Mouse (Mus musculus): ENCODE data around the gene Scpep1. TPM values are rescaled to one million over a fixed set of nuclear protein-coding genes. Genes with fewer than 3 reads are reported as not detected.

Gene Scpep1
- polyA plus RNA-seq, 1 experiment from 2014 or later = 57.7 TPM

DNA sequence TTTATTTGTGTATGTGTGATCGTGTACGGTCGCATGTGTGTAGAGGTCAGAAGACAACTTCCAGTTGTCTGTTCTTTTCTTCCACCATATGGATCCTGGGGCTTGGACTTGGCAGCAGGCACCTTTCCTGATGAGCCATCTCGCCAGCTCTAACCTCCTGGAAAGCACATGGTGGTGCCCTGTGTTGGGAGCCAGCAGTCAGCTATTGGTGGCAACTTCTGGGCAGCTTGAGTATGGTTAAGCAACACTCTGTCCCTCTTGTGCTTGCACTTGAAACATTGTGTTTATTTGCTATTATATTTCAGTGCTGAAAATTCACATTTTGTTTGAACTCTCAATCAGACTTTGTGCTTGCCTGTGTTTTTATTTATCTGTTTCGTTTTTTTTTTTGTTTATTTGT is 33.7 kb upstream of the Scpep1 start:
- DNase-seq (ENCODE audit: low spot score) (no peak), ATAC-seq (ENCODE audit: insufficient read depth, low FRiP score, low TSS enrichment) (no peak)
- Histone ChIP-seq H3K27ac (ENCODE audit: low read depth, low read length) (no peak overlapping the region), H3K36me3 (ENCODE audit: control insufficient read depth, insufficient read depth, low read length) (peaks cover 6% of the 10 kb centered on the region; the same call in 1 of the 2 replicates), H3K27me3 (ENCODE audit: control insufficient read depth, insufficient read depth, low read length) (no peaks in the 10 kb centered on the region), H3K9ac (ENCODE audit: low read length) (no peak overlapping the region), H3K4me2 (ENCODE audit: low read depth) (no peak overlapping the region), H3K4me1 (ENCODE audit: control insufficient read depth, insufficient read depth, low read length) (no peaks in the 10 kb centered on the region), H3K9me3 (ENCODE audit: control insufficient read depth, low read length) (no peaks in the 10 kb centered on the region), H3K4me3 (ENCODE audit: low read depth, low read length) (no peak overlapping the region)
- WGBS = 79% methylated on average over 5 of the region's 5 CpGs

DNA sequence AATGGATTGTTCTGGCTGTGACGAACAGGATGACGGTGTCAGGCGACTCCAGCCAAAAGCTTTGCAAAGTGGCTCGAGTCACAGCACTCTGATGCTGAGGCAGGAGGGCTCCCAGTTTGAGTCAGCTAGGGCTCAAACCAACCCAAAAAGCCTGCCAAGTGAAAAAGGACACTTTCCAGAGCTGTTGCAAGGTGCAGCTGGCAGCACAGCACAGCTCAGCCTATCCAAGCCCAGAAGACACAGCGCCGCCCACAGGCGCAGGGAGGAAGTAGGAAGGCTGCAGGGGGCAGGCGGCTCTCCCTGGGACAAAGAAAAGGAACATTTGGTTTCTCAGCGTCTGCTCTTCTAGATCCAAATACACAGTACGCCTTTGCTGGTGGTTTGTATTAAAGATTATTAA is 31.4 kb upstream of the Scpep1 start:
- no peak overlapping the region for H3K4me3 ChIP-seq (ENCODE audit: low read depth, low read length)
- H3K9ac ChIP-seq (ENCODE audit: low read length) = no peak overlapping the region
- no peak for ATAC-seq (ENCODE audit: insufficient read depth, low FRiP score, low TSS enrichment)
- 85% methylated on average over 10 of the region's 10 CpGs for WGBS
- no peak overlapping the region for H3K4me2 ChIP-seq (ENCODE audit: low read depth)
- no peaks in the 10 kb centered on the region for H3K9me3 ChIP-seq (ENCODE audit: control insufficient read depth, low read length)
- no peak for DNase-seq (ENCODE audit: low spot score)
- no peaks in the 10 kb centered on the region for H3K27me3 ChIP-seq (ENCODE audit: control insufficient read depth, insufficient read depth, low read length)
- no peak overlapping the region for H3K27ac ChIP-seq (ENCODE audit: low read depth, low read length)
- H3K4me1 ChIP-seq (ENCODE audit: control insufficient read depth, insufficient read depth, low read length) = no peaks in the 10 kb centered on the region
- H3K36me3 ChIP-seq (ENCODE audit: control insufficient read depth, insufficient read depth, low read length) = peaks cover 8% of the 10 kb centered on the region; the same call in 1 of the 2 replicates

DNA sequence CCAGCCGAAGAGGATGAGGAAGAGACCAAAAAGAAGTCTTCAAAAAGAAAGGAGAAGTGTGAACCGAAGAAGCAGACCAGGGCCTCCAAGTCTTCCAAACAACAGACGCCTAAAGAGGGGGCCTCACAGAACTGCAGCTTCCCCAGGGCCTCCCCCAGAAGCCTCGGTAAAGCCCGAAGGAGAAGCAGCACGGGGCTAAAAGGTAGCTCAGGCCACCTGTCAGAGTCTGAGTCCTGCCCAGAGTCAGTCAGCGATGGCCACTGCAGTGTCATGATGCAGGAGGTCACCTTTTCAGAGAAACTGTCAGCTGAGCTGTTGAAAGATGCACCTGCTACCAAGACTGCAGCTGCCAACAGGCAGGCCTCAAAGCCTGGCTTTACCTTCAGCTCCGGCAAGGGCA is 26.1 kb upstream of the Scpep1 start:
- ATAC-seq (ENCODE audit: insufficient read depth, low FRiP score, low TSS enrichment) (no peak), DNase-seq (ENCODE audit: low spot score) (no peak)
- 90% methylated on average over 8 of the region's 8 CpGs for WGBS
- H3K27me3 ChIP-seq (ENCODE audit: control insufficient read depth, insufficient read depth, low read length) = no peaks in the 10 kb centered on the region
- H3K4me2 ChIP-seq (ENCODE audit: low read depth) = no peak overlapping the region
- no peak overlapping the region for H3K27ac ChIP-seq (ENCODE audit: low read depth, low read length)
- no peaks in the 10 kb centered on the region for H3K4me1 ChIP-seq (ENCODE audit: control insufficient read depth, insufficient read depth, low read length)
- no peaks in the 10 kb centered on the region for H3K9me3 ChIP-seq (ENCODE audit: control insufficient read depth, low read length)
- H3K9ac ChIP-seq (ENCODE audit: low read length) = no peak overlapping the region
- no peak overlapping the region for H3K4me3 ChIP-seq (ENCODE audit: low read depth, low read length)
- H3K36me3 ChIP-seq (ENCODE audit: control insufficient read depth, insufficient read depth, low read length) = peaks cover 4% of the 10 kb centered on the region; the same call in 1 of the 2 replicates

DNA sequence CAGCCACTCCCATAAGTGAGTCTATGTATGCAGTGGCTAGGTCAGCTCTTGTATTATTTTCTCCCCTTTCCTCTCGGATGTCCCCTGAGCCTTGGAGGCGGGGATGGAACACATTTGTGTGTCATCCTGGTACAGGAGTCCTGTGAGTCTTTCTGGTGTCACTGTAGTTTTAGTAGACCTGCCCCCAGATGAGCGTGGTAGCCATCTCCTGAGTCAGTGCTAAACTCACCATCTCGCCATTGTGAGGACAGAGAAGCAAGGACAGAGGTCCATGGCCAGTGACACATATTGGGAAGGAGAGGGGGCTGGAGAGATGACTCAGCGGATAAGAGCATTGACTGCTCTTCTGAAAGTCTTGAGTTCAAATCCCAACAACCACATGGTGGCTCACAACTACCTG is 21.9 kb upstream of the Scpep1 start:
- Histone ChIP-seq H3K27me3 (ENCODE audit: control insufficient read depth, insufficient read depth, low read length) (no peaks in the 10 kb centered on the region), H3K36me3 (ENCODE audit: control insufficient read depth, insufficient read depth, low read length) (no peaks in the 10 kb centered on the region), H3K4me2 (ENCODE audit: low read depth) (no peak overlapping the region), H3K9me3 (ENCODE audit: control insufficient read depth, low read length) (no peaks in the 10 kb centered on the region), H3K4me1 (ENCODE audit: control insufficient read depth, insufficient read depth, low read length) (no peaks in the 10 kb centered on the region; the same call in 1 of the 2 replicates), H3K4me3 (ENCODE audit: low read depth, low read length) (no peak overlapping the region), H3K27ac (ENCODE audit: low read depth, low read length) (no peak overlapping the region), H3K9ac (ENCODE audit: low read length) (no peak overlapping the region)
- DNase-seq (ENCODE audit: low spot score) = no peak
- ATAC-seq (ENCODE audit: insufficient read depth, low FRiP score, low TSS enrichment) = no peak
- WGBS = 94% methylated on average over 5 of the region's 5 CpGs

DNA sequence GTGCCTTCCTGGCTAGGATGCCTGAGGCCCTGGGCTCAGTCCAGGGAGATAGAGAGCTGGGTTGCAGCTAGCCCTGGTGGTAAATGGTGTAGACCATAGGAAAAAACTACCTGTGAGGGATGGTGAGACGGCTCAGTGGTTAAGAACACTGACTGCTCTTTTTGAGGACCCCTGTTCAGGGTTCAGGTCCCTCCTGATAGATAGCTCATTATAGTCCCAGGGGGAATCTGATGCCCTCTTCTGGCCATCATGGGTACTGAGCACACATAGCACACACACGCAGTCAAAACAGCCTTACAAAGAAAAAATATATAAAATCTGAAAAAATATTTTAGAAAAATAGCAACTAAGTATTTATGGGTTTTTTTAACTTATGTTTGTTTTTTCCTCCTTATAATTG is 21.1 kb upstream of the Scpep1 start:
- 86% methylated on average over 2 of the region's 2 CpGs for WGBS
- Histone ChIP-seq H3K9me3 (ENCODE audit: control insufficient read depth, low read length) (no peaks in the 10 kb centered on the region), H3K4me3 (ENCODE audit: low read depth, low read length) (no peak overlapping the region), H3K27me3 (ENCODE audit: control insufficient read depth, insufficient read depth, low read length) (no peaks in the 10 kb centered on the region), H3K4me2 (ENCODE audit: low read depth) (no peak overlapping the region), H3K27ac (ENCODE audit: low read depth, low read length) (no peak overlapping the region), H3K4me1 (ENCODE audit: control insufficient read depth, insufficient read depth, low read length) (no peaks in the 10 kb centered on the region; the same call in 1 of the 2 replicates), H3K9ac (ENCODE audit: low read length) (no peak overlapping the region), H3K36me3 (ENCODE audit: control insufficient read depth, insufficient read depth, low read length) (no peaks in the 10 kb centered on the region)
- DNase-seq (ENCODE audit: low spot score) (no peak), ATAC-seq (ENCODE audit: insufficient read depth, low FRiP score, low TSS enrichment) (no peak)

DNA sequence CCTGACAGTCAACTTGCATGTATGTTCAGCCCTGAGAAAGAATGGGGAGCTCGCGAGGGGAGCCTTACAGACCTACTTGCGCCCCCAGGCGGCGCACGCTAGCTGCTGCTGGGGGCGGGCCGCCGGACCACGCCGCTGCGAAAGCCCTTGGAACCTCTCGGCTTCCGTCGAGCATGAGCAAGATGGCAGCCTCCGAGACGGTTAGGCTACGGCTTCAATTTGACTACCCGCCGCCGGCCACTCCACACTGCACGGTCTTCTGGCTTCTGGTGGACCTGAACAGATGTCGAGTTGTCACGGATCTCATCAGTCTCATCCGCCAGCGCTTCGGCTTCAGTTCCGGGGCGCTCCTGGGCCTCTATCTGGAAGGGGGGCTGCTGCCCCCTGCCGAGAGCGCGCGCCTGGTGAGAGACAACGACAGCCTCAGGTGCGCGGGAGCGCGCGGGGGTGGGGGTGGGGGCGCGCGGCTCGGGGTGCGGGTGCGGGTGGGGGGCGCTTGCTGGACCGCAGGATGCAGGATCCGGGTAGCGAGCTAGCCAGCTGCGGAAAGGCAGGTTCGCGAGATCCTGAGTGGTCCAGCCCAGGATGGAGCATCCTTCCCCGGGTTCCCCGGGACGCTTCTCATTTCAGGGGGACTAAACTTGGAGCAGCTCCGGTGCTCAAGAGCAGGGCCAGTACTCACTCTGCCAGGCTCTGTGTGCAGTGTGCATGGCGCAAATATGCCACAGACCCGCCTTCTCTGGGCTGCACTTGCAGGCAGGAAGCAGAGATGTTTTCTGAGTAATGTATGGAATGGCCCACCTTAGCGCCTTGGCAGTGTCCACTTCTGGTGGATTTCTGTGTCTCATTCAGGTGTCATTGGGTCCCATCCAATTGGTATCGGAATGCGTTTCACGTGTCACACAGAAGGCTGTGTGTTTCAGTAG is 18.8 kb upstream of the Scpep1 start:
- H3K9me3 ChIP-seq (ENCODE audit: control insufficient read depth, low read length) = no peaks in the 10 kb centered on the region
- DNase-seq (ENCODE audit: low spot score) (peak; percentile 96), ATAC-seq (ENCODE audit: insufficient read depth, low FRiP score, low TSS enrichment) (peak; percentile 79)
- WGBS = 2% methylated on average over 62 of the region's 62 CpGs
- H3K27me3 ChIP-seq (ENCODE audit: control insufficient read depth, insufficient read depth, low read length) = no peaks in the 10 kb centered on the region
- peak overlapping the region; percentile 74 for H3K4me2 ChIP-seq (ENCODE audit: low read depth)
- no peaks in the 10 kb centered on the region for H3K36me3 ChIP-seq (ENCODE audit: control insufficient read depth, insufficient read depth, low read length)
- peak overlapping the region; percentile 88 for H3K9ac ChIP-seq (ENCODE audit: low read length)
- peak overlapping the region; percentile 70 for H3K4me3 ChIP-seq (ENCODE audit: low read depth, low read length)
- H3K4me1 ChIP-seq (ENCODE audit: control insufficient read depth, insufficient read depth, low read length) = no peaks in the 10 kb centered on the region; the same call in 1 of the 2 replicates
- H3K27ac ChIP-seq (ENCODE audit: low read depth, low read length) = peak overlapping the region; percentile 85

DNA sequence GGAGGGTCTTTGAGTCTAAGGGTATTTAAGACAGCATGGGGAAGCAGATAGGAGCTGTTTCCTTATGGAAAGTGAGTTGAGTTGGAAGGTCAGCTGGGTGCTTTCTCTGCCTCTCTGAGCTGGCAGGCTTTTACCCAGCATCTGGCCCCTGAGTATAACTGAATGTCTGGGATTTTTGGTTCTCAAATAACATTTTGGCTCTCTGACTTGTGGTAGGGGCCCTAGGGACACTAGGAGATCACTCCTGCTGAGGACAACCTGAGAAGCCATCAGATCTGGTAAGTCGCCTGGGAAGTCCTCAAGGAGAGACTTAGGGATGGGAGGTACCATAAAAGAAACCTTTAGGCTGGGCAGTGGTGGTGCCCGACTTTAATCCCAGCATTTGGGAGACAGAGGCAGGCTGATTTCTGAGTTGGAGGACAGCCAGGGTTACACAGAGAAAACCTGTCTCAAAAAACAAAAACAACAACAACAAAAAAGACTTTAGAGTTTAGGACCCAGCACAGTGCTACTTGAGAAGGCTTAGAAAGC is 15.0 kb upstream of the Scpep1 start, which contains the start of gene Coil:
TSS of gene Coil (plus strand) at position 51 of the 531 bp plus-strand sequence.
- 37% methylated on average over 2 of the region's 2 CpGs for WGBS
- Histone ChIP-seq H3K4me1 (ENCODE audit: control insufficient read depth, insufficient read depth, low read length) (no peaks in the 10 kb centered on the region; the same call in 1 of the 2 replicates), H3K27me3 (ENCODE audit: control insufficient read depth, insufficient read depth, low read length) (no peaks in the 10 kb centered on the region), H3K36me3 (ENCODE audit: control insufficient read depth, insufficient read depth, low read length) (no peaks in the 10 kb centered on the region), H3K27ac (ENCODE audit: low read depth, low read length) (no peak within 1 kb of the TSS), H3K4me3 (ENCODE audit: low read depth, low read length) (no peak within 1 kb of the TSS), H3K4me2 (ENCODE audit: low read depth) (no peak within 1 kb of the TSS), H3K9me3 (ENCODE audit: control insufficient read depth, low read length) (no peaks in the 10 kb centered on the region), H3K9ac (ENCODE audit: low read length) (no peak within 1 kb of the TSS)
- no peak for DNase-seq (ENCODE audit: low spot score)
- no peak for ATAC-seq (ENCODE audit: insufficient read depth, low FRiP score, low TSS enrichment)

DNA sequence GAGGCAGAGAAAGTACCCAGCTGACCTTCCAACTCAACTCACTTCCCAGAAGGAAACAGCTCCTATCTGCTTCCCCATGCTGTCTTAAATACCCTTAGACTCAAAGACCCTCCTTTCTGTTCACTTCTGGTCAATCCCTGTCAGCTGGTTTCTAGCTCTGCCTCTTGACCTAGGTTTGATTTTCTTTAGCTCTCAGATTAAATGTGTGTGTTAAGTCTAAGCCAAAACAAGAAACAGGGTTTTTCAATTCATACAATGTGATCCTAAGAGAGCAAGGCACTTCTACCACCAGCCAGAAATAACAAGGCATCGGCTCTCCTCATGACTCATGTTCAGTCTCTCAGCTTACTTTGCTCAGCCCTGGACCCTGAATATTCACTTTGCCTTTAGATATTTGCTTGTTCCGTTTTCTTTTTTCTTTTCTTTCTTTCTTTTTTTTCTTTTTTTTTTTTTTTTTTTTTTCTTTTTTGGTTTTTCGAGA is 11.7 kb upstream of the Scpep1 start, which contains the start of gene Elobl:
TSS of gene Elobl (minus strand) at position 51 of the 481 bp plus-strand sequence.
- no peak within 1 kb of the TSS for H3K4me3 ChIP-seq (ENCODE audit: low read depth, low read length)
- no peak within 1 kb of the TSS for H3K4me2 ChIP-seq (ENCODE audit: low read depth)
- ATAC-seq (ENCODE audit: insufficient read depth, low FRiP score, low TSS enrichment) (no peak), DNase-seq (ENCODE audit: low spot score) (no peak)
- no peaks in the 10 kb centered on the region for H3K27me3 ChIP-seq (ENCODE audit: control insufficient read depth, insufficient read depth, low read length)
- H3K36me3 ChIP-seq (ENCODE audit: control insufficient read depth, insufficient read depth, low read length) = no peaks in the 10 kb centered on the region
- H3K4me1 ChIP-seq (ENCODE audit: control insufficient read depth, insufficient read depth, low read length) = no peaks in the 10 kb centered on the region
- no peak within 1 kb of the TSS for H3K9ac ChIP-seq (ENCODE audit: low read length)
- H3K9me3 ChIP-seq (ENCODE audit: control insufficient read depth, low read length) = no peaks in the 10 kb centered on the region
- no peak within 1 kb of the TSS for H3K27ac ChIP-seq (ENCODE audit: low read depth, low read length)
- WGBS = 98% methylated on average over 2 of the region's 3 CpGs
